Mouse (Mus musculus) granulocyte monocyte progenitor cell, adult 5-6 weeks (primary cell): ENCODE results near the gene Gsto2. TPM values are rescaled to one million over a fixed set of nuclear protein-coding genes. Genes with fewer than 3 reads are reported as not detected.
"Not testable (repeated sequence)": the region's sequence is repeated elsewhere in the genome, so short reads cannot be mapped to it uniquely, and the experiment has no call there.

Experiments used
- ATAC-seq: replicated peaks from 2 replicates; pipeline ENCODE4 v1.8.0; 2016; ENCODE audit warnings: mild to moderate bottlenecking, moderate TSS enrichment, inconsistent platforms; ENCODE audit not compliant: poor library complexity, severe bottlenecking
- total RNA-seq, 2 experiments: library from RNA; stranded (forward) in 1 of 2; stranded (reverse) in 1 of 2; fragments of 200-712, 200-1000 nt in 1 of 2; fragments of >200 nt in 1 of 2; fragmentation: Nextera tagmentation in 1 of 2; gene quantifications; 2 replicates each; pipeline ENCODE4 v1.2.3; 2014 to 2017

The Gsto2 gene
- total RNA-seq (2014; fragmentation: Nextera tagmentation) (not detected in 2 replicates), total RNA-seq (2017) (not detected in 2 replicates)

DNA sequence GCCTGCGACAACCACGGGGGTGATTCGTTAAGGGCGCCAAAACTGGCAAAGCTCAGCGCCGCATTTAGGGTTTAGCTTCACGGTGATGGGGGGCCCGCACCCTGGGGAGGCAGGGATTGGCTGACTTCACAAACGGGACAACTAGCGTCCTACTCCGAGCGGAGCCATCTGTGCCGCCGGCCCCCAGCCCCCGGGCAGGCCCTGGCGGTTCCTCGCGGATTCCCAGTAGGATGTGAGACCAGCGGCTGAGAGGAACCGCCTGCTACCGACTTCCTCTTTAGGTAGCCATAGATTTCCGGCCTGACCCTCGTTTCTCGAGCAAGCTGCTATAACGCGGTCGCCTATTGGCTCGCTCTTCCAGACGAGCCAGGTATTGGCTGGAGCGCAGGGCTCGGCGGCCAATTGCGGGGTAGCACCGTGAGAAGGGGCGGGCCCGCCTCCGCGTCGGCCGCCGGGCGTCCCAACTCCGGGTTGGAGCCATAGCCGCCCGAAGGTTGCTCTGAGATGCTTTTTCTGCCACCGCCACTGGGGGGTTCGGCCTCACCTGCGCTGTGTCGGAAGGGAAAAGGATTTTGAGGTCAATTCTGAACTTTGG is at the start of gene Gsto2:
Gene Gsto2 (plus strand): TSS at position 182 of the 595 bp plus-strand sequence.
- ATAC-seq, result peak; percentile 98

DNA sequence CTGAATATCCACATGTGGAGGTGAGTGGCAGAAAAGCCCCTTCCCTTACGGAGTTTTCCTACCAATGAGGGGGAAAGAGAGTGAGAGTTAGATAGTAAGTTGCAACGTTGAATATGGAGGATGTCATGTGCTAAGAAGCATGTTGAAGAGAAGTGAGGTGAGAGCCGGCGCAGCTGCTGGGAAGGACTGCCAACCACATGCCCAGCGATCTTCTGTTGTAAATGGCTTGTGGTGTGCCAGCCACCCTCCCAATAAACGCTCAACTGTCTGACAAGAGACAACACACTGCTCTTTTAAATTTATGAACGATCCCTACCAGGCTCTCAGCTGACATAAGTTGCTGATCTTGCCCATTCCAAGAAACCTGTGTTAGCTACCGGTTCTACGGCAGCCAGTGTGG is 47.6 kb upstream of the Gsto2 start:
- no peak for ATAC-seq

DNA sequence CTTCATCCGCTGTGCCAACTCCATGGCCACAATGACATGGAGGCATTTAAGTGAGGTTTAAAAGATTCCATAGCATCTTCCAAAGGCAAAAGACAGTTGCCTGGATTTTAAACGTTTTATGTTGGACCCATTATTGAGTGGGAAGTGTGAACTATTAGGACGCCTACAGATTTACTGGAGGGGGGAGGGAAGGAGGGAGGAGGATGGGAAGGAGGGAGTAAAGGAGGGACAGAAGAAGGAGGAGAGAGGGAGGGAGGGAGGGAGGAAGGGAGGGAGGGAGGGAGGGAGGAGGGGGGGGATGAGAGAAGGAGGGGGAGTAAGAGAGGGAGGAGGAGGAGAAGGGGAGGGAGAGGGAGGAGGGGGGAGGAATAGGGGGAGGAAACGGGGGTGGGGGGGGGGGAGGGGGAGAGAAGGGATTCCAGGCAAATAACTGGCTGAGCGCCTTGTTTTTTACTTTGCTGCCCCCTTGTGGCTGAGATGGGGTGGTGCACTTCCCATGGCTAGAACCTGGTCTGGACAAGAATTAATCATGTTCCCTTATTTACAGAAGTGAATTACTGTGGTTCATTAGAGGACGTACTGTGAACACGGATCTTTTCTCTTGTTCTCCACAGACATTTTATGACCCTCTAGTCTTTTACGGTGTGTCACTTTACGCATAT is 44.4 kb upstream of the Gsto2 start:
- peak; percentile 88 for ATAC-seq

DNA sequence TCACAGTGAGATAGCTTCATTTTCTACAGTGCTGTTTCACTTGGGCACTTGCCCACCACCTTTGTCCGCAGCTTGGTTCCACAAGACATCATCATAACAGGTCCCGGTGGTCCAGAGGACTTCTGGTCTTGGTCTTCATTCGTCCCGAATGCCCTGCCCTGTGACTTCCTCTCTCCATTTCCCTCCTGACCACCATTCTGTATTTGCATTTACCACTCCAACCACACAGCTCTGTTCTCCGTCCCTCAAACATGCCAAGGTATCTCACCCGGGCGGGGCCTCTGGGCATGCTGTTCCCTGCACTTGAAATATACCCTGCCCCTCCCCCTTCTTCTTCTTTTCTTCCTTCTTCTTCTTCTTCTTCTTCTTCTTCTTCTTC is 43.9 kb upstream of the Gsto2 start:
- ATAC-seq, result peak; percentile 73

DNA sequence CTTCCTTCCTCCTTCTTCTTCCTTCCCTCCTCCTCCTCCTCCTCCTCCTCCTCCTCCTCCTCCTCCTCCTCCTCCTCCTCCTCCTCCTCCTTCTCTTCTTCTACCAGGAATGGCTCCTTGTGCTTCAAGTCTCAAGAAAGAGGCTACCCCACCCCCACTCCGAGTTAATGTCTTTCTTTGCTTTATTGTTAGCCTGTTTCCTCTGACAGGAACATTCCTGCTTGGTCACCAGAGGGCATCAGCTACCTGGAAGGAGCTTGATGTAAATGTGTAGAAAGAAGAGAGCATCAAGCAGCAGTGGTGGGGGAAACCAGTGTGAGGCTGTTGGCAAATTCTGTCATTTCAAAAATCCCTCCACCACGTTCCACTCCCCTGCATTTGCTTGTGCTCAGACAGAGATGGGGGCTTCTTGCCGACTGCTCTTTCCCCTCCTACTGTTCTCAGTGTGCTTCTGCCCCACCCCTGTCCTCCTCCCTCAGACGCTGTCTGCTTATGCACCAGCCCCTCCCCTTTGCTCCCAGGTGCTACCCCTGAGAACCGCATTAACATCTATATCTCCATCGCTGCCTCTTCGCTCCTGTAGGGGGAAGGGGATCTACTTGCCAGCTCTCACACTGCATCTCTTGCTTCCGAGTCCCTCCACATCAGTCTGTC is 43.1 kb upstream of the Gsto2 start:
- ATAC-seq, result no peak

DNA sequence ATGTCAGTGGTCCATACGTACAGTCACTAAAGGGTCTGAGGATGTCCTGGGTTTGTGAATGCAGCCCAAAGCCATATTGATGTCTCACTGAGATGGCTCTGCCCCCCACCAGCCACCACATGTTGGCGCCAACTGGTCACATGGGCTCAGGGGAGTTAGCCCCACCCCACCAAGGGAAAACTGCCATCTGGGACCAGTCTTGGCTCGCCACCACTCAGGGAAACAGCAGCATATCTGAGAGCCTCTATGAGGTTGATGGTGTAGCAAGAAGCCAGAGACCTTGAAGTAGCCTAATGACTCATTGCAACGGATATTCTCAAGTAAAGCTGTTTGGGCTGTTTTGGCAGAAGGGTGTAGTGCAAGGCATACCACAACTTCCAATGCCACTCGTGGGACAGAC is 41.3 kb upstream of the Gsto2 start:
- ATAC-seq, result no peak

DNA sequence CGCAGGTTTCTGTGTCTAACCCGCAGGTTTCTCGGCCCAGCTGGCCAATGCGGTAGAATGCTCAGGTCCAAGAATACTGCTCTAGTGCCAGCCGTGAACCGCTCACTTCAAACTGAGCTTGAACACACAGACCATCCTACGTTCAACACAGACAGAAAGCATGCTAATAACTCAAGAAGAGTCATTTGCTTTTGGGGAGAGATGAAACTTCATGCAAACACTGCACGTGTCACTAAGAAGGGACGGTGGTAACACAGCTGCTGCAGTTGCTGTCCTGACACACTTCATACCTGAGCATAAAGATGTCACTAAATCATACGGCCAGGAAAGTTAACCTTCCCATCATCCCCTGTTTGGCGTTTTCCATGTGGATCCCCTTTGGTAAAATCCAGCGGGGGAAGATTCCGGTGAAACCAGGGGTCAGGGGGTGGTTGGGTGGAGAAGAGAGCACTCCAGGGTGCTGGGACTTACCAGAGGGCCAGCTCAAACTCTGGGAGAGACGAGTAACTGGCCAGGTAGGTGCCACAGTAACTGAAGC is 35.4 kb upstream of the Gsto2 start:
- ATAC-seq, result no peak

DNA sequence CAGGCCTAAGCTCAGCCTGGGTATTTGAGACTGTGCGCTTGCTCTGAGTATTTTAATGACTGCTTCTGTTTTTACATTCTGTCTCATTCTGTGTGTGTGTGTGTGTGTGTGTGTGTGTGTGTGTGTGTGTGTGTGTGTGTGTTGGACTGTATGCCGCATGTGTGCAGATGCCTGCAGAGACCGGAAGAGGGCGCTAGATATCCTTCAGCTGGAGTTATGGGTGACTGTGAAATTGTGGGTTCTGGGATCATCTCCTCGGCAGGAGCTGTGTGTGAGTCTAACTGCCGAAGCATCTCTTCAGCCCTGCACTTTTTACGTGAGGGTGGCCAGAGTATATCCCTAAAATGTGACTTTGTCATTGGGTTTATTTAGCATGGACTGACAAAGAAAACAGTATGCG is 34.2 kb upstream of the Gsto2 start:
- ATAC-seq, result no peak

DNA sequence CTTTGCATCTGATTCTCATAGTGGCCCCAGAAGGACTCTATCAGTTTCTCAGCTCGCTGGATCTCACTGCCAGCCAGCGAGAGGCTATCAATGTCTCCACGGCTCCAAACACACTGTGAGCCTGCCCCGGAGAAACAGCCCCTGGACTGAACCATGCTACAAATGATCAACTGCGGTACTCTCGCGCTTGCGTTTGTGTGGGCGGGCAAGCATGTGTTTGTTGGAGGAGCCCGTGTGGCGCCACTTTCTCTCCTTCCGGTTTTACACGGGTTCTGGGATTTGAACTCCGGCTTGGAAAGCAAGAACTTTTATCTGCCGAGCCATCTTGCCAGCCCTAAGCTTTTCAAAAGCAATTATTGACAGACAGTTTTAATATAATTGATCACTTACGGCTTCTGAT is 33.0 kb upstream of the Gsto2 start:
- no peak for ATAC-seq

DNA sequence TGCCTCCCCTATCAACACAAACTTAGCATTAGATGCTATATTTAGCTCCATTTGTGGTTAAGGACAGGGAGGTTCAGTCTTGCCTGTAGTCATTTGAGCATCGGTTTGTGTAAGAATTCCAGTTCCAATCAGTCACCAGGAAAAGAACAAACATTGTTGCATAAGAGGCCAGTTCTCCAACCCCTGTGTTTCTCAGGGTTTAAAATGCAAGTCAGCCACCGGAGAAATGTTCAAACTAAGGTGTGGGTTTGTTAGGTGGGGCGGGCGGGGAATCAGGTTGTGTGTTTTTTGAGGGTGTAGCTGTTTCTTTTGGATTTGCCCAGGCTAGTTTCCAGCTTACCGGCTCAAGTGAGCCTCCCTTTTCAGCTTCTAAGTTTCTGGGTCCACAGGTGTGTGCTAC is 30.7 kb upstream of the Gsto2 start:
- no peak for ATAC-seq

DNA sequence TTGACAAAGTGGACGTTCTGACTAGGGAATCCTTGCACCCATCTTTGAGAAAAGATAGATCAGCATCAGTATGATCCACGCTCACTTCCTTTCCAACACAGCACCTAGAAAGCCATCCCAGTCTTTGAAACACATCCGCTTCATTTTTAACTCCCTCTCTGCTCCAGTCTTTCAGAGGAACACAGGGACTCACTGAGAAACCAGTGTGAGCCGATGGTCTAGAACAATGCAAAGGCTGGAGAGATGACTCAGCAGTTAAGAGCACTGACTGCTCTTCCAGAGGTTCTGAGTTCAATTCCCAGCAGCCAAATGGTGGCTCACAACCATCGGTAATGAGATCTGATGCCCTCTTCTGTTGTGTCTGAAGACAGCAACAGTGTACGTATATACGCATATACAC is 29.6 kb upstream of the Gsto2 start:
- no peak for ATAC-seq

DNA sequence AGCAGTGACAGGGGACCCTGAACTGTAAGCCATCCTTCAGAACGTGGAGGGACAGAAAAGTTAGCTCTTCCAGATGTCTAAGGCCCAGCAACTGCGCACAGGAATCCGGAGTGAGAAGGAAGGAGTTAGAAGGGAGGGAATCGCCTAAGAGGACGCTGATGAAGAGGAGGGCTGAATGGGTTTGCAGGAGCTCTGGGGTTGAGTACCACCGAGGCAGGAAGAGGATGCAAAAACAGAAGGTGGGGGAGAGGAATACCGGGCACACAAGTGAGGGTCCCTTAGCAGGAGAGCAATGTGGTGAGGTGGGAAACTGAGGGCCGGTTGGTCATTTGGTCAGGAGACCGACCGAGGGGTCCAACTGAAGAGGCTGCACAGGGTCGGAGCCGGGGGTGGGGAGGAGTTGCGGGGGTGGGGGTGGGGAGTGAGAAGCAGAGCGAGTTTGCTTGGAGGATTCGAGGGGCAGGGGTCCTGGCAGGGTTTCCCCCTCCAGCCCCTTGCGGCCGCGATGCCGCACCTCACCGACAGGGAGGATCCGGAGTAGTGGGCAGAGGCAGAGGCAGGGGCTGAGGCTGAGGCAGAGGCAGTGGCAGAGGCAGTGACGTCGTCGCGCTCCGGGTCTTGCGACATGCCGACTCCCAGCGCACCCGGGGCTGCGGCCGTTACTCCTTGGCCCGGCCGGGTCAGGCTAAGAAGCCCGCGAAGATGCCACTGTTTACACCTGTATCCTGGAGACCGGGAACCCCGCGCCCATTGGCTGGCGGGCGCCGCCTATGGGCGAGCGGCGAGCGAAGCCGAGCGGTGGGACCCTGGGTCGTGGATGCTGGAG is 28.4 kb upstream of the Gsto2 start:
- ATAC-seq, result peak; percentile 100

DNA sequence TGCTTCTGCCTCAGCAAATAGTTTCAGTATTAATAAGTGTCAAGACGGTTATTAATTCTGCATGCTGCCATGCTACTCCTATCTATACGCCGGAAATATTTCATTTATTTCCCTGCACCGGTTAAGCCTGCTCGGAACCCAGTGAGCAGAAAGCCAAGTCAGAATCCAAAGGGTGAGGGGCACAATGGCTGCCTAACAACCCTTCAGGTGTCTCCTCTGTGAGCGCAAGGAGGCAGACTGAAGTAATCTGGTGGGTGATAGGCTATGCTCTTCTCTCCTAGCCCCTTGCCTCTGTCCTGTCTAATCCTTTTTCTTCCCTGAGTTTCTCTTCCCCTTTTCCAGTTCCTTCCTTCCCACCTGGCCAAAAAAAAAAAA is 27.8 kb upstream of the Gsto2 start:
- peak; percentile 45 for ATAC-seq

DNA sequence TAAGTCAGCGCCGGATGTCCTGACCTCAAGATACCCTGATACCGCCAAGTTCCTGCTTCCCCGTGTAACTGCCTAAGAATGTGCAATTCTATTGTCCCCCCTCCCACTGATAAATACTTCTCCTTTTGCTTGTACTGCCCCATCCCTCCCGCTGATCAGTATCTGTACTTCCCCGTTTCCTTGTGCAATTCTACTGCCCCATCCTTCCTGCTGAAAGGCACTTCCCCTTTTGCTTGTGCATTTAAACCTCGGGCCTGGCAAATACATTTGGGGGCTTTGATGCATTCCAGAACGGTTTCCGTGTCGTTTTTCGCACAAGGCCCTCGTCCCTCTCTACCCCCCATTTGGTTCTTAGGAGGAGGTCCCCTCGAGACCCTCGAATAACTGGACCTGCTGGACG is 24.1 kb upstream of the Gsto2 start:
- ATAC-seq, result not testable (repeated sequence)

DNA sequence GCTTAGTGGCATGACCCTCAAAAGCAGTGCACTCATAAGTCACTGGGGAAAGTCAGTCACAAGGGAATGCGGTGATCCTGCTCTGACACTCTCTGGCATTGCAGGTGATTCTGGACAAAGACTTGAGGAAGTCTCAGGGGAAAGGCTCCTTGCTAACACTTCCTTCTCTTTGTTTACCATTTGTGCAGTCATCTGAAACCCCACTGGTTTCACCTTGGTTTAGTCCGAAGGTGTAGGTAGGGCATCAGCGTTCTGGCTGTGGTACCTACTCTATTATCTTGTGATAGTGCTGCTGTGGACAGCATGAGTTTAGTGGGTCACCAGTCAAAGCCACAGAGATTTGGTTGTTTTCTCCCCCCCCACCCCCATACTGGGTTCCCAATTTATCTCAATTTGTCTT is 15.6 kb upstream of the Gsto2 start:
- no peak for ATAC-seq

DNA sequence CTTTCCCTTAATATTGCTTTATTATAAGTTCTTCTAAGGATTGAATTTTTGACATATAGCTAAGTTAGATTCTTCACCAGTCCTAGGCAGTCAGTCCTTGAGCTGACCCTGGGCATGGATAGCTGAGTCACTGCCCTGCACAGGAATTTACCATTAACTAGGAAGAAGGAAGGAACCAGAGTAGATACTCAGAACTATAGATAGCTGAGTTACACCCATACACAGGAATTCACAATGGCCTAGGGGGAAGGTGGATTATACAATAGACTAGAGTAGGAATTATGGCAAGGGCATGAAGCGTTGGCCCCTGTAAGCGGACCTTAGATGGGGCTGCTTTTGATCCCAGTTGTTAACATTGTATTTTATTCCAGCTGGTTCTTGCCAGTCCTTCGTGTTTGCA is 13.2 kb upstream of the Gsto2 start:
- ATAC-seq, result not testable (repeated sequence)

DNA sequence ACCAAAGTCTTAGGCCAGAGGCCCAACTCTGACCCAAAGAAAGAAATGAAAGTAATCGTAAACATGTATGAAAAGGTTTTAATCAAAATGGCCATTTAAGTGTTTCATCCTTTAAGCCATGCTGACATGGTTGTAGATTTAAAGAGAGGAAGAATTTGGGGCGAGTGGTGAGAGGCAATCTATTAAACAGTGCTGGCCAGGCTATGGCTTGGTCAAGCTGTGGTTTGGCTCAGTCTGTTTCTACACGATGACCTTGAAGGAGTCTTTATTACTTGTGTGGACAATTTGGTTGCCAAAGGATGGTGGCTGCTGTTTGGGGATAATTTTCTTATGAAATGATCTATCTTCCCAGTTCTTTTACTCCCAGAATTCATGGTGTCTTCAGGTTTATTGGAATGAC is 12.3 kb upstream of the Gsto2 start:
- ATAC-seq, result no peak

DNA sequence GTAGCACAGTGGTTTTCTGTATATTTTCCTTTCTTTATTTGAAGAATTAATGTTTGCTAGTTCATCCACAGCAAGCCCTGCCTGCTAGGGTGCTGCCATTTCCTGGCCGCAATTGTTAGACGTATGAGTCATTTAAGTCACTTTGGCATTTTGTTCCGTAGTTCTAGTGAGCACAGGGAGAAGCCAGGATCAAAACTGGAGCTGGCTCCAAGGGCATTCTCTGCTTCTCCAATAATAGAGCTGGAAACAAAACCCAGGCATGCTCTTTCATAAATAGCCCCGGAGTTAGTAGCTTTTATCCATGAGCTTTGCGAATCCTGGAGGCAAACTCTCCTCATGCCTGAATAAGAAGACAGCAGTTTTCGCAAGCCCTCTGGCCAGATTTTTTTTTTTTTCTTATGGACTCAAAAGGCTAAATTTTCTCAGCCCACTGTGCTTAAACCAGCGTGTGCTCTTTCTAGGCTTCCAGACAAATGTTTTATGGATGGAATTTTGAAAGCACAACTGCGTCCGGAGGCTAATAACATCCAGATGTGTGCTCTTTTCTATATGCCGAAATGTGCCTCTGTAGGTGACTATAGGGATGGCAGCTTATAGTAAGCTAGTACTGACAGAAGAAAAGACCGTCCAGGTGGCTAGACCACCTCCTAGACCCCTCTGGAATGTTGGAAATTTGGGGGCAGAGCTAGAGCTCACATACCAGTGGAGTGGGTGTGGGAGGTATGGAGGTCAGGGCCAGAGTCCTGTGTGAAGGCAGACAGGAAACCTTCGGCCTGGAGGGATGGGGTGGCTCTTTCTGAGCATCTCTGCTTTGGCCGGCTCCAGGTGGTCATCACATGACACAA is 11.2 kb upstream of the Gsto2 start:
- ATAC-seq, result peak; percentile 13

DNA sequence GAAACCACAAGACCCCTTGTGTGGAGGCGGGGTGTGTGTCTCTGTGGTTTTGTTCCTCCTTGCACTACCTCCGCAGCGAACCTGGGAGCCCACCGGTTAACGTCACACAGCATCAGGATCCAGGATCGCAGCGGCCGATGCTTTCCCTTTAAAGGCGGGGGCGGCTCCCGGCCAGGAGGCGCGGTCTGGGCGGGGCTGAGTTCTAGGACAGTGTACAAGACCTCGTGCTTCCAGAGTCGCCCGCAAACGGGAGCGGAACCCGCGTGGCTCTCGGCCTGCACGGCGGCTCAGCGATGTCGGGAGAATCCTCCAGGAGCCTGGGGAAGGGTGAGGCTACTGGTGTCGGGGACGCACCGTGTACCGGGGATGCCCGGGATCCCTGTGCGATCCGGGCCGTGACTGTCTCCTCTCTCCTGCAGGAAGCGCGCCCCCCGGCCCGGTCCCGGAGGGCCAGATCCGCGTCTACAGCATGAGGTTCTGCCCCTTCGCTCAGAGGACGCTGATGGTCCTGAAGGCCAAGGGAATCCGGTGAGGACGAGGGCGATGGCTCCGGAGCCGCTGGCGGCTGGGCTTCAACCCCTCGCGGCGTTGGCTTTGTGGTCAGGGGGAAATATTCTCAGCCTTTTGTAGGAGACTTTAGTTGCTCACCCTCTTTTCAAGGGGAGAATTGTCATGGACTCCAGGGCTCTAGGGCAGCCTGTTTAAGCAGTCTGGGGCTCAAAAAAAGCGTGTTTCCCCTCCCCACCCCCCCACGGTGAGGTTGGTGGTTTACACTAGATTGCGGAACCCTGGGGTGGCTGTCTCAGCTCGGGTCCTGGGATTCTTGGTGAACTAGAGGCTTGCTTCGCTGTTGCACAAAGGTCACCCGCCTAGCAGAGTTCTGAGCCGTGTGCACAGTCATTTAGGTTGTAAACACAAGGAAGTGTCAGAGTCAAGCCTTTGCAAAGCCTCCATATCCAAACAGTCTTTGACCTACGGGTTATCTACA is 10.2 kb upstream of the Gsto2 start, which contains the start of gene Gsto1:
Gene Gsto1 (plus strand): TSS at position 175 of the 988 bp plus-strand sequence.
- ATAC-seq, result peak; percentile 87
